Mouse (Mus musculus) fat pad, adult 2 months (tissue): Measurements from ENCODE around the gene Slc22a20.

Experiments
- DNase-seq: peaks from one replicate; pipeline ENCODE4 v3.0.0-alpha.2; 2011; ENCODE audit warnings: low read depth, low spot score; ENCODE audit errors: extremely low read depth

Gene Slc22a20

GRCm38 (mm10) chr19:5986043-5986442, at the start of gene Slc22a20:
Gene Slc22a20, minus strand, starts transcription at chr19:5986143.
- no peak for DNase-seq

- DNase-seq: no peak
Measured at GRCm38 (mm10) chr19:6030520-6031280, 44.8 kb upstream of the Slc22a20 start.

- DNase-seq: no peak
Measured at GRCm38 (mm10) chr19:6029426-6029825, 43.5 kb upstream of the Slc22a20 start.

- DNase-seq: no peak
Measured at GRCm38 (mm10) chr19:6028991-6029390, 43.0 kb upstream of the Slc22a20 start.

GRCm38 (mm10) chr19:6023930-6024329, 38.0 kb upstream of the Slc22a20 start:
- DNase-seq: no peak

- DNase-seq: no peak
Measured at GRCm38 (mm10) chr19:6023059-6023458, 37.1 kb upstream of the Slc22a20 start.

- DNase-seq: no peak
Measured at GRCm38 (mm10) chr19:6020276-6020675, 34.3 kb upstream of the Slc22a20 start.

- DNase-seq: no peak
Measured at GRCm38 (mm10) chr19:6018142-6019089, 32.5 kb upstream of the Slc22a20 start.

GRCm38 (mm10) chr19:6016532-6016931, 30.6 kb upstream of the Slc22a20 start:
- no peak for DNase-seq

- DNase-seq: no peak
Measured at GRCm38 (mm10) chr19:6015511-6016315, 29.8 kb upstream of the Slc22a20 start, which contains the start of gene Capn1. Gene Capn1, minus strand, starts transcription at chr19:6015897.

GRCm38 (mm10) chr19:6014991-6015510, 29.1 kb upstream of the Slc22a20 start:
- no peak for DNase-seq

GRCm38 (mm10) chr19:6013691-6014090, 27.7 kb upstream of the Slc22a20 start:
- no peak for DNase-seq

- DNase-seq: no peak
Measured at GRCm38 (mm10) chr19:6009137-6009536, 23.2 kb upstream of the Slc22a20 start.

GRCm38 (mm10) chr19:6007013-6007412, 21.1 kb upstream of the Slc22a20 start:
- no peak for DNase-seq

GRCm38 (mm10) chr19:6005541-6005940, 19.6 kb upstream of the Slc22a20 start:
- DNase-seq: no peak

GRCm38 (mm10) chr19:5999969-6000368, 14.0 kb upstream of the Slc22a20 start:
- no peak for DNase-seq

GRCm38 (mm10) chr19:5998180-5998579, 12.2 kb upstream of the Slc22a20 start:
- no peak for DNase-seq

GRCm38 (mm10) chr19:5994711-5995110, 8.8 kb upstream of the Slc22a20 start:
- no peak for DNase-seq

- no peak for DNase-seq
Measured at GRCm38 (mm10) chr19:5992012-5992411, 6.1 kb upstream of the Slc22a20 start.

- no peak for DNase-seq
Measured at GRCm38 (mm10) chr19:5991467-5991866, 5.5 kb upstream of the Slc22a20 start.

- no peak for DNase-seq
Measured at GRCm38 (mm10) chr19:5990921-5991320, 5.0 kb upstream of the Slc22a20 start.
